Mouse (Mus musculus) bone marrow macrophage, adult 2 months (primary cell): ENCODE results near the gene Washc4.

Experiments used
- CTCF ChIP-seq: IDR thresholded peaks from 2 replicates; pipeline ENCODE4 v1.5.1; 2012; ENCODE audit warnings: low read depth, mild to moderate bottlenecking, low read length, moderate library complexity
- POLR2A ChIP-seq: IDR thresholded peaks from 2 replicates; pipeline ENCODE4 v1.6.1; 2012; ENCODE audit warnings: mild to moderate bottlenecking, low read depth, low read length, borderline replicate concordance

GRCm38 (mm10) chr10:83610518-83610917 is 67.0 kb downstream of the Washc4 start:
- TF ChIP-seq CTCF = no peak
- no peak for TF ChIP-seq POLR2A
